Mouse (Mus musculus) inflammation-experienced regulatory T-cells (primary cell): ENCODE measurements around the gene Mrpl28. TPM values are rescaled to one million over a fixed set of nuclear protein-coding genes. Genes with fewer than 3 reads are reported as not detected.

Source experiments
- polyA plus RNA-seq, 2 experiments: library from polyadenylated mRNA; unstranded; fragments of 100-300 nt; shearing (Covaris generic); gene quantifications; one replicate each; pipeline ENCODE4 v1.2.1; 2017

Mrpl28 gene
- polyA plus RNA-seq, result 10 to 100 TPM; 65.8 to 72.4 TPM

GRCm38 (mm10) chr17:26123267-26123684, at the start of gene Mrpl28:
TSS of gene Mrpl28 (plus strand) at chr17:26123500.

DNA sequence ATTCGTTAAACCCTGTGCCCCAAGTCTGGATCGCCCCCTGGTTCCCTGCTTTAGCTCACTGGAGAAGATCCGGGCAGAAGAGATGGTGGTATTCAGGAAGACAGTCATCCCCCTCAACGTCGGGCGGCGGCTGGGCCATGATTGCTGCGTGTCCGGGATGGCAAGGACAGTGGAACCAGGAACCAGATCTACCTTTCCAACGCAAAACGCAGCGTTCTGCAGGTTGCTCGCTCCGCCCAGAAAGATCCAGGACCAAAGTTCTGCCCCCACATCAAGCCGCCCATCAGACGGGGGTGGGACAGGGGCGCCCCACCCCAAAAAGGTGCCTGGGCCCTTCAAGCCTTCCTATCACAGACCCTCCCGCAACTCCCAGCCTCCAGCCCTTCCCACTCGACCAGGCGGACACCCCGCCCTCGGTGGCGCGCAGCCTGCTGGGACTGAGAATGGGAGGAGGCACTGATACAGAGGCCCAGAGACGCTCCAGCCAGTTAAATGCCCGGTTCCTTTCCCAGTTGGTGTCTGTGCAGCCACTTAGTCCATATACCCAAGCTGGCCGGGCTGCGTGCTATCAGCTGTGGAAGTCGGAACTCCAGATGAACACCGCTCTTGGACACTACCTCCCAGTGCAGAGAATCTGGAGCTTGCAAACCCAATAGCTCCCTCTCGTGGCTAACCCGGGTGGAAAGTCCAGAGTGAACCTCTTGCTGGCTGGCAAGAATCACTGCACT, 33.2 kb upstream of the Mrpl28 start, which contains the start of gene Decr2:
Decr2 (minus strand) TSS at position 433 of the 728 bp plus-strand sequence.

DNA sequence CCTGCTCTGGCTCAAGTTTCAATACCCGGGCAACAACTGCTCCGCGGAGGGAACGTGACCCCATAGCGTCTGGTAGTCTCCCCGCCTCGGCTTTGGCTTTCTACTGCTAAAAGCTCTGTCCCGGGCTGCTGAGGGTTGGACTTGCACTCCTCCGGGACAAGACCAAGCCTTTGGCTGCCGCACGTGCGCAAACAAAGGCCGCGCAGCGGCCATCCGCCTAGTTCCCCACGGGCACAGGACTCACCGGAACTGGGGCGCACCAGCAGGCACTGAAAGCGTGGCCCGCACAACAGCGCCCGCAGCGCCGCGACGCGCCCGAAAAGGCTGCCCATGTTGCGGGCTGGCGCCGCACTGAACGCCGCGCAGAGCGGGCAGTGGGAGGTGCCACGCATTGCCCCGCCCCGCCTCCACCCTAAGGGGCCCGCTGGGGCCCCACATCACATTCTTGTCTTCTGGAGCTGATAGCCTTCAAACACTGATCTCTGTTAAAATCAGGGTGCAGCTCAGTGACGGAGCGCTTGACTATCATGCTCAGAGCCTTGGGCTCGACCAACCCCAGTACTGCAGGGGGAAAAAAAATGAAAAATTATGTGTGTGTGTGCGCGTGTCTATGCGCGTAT, 28.1 kb upstream of the Mrpl28 start, which contains the start of gene Nme4:
Nme4 (minus strand) TSS at position 482 of the 620 bp plus-strand sequence.

GRCm38 (mm10) chr17:26113181-26113948, 9.9 kb upstream of the Mrpl28 start, which contains the start of gene Tmem8:
TSS of gene Tmem8 (plus strand) at chr17:26113299.

GRCm38 (mm10) chr17:26138239-26138836, 15.0 kb downstream of the Mrpl28 start, which contains the start of gene Axin1:
TSS of gene Axin1 (plus strand) at chr17:26138688.

Other genes with a start within 250 kb of the Mrpl28 start
- gene Mettl26, start 248.4 kb upstream of the Mrpl28 start, polyA plus RNA-seq, result 10 to 100 TPM; 80.3 to 84.0 TPM
- 1 to 10 TPM; 1.4 to 2.0 TPM for gene Wfikkn1, start 242.6 kb upstream of the Mrpl28 start, polyA plus RNA-seq
- gene Rab40c, start 203.8 kb upstream of the Mrpl28 start, polyA plus RNA-seq, result 10 to 100 TPM; 30.1 to 34.5 TPM
- 10 to 100 TPM; 50.7 to 66.9 TPM for gene Pigq, start 178.6 kb upstream of the Mrpl28 start, polyA plus RNA-seq
- not detected for gene Nhlrc4, start 178.5 kb upstream of the Mrpl28 start, polyA plus RNA-seq
- gene A930017K11Rik, start 170.9 kb upstream of the Mrpl28 start, polyA plus RNA-seq, result not detected
- gene Capn15, start 137.7 kb upstream of the Mrpl28 start, polyA plus RNA-seq, result 10 to 100 TPM; 26.6 to 29.0 TPM
- 10 to 100 TPM; 12.8 to 16.0 TPM for gene Rab11fip3, start 53.9 kb upstream of the Mrpl28 start, polyA plus RNA-seq
- 10 to 100 TPM; 27.4 to 32.9 TPM for gene Decr2, start 33.2 kb upstream of the Mrpl28 start, polyA plus RNA-seq
- 10 to 100 TPM in 1 of 2 experiments, under 1 TPM in 1; 0.90 to 11.4 TPM for gene Nme4, start 27.9 kb upstream of the Mrpl28 start, polyA plus RNA-seq
- gene Tmem8, start 10.2 kb upstream of the Mrpl28 start, polyA plus RNA-seq, result 10 to 100 TPM; 33.9 to 35.3 TPM
- gene Axin1, start 15.2 kb downstream of the Mrpl28 start, polyA plus RNA-seq, result 100 to 1,000 TPM in 1 of 2 experiments, 10 to 100 TPM in 1; 86.4 to 112 TPM
- gene Pdia2, start 75.6 kb downstream of the Mrpl28 start, polyA plus RNA-seq, result 1 to 10 TPM in 1 of 2 experiments, not detected in 1; 1.7 TPM
- 10 to 100 TPM; 10.1 to 13.5 TPM for gene Rgs11, start 79.5 kb downstream of the Mrpl28 start, polyA plus RNA-seq
- under 1 TPM in 1 of 2 experiments, not detected in 1; 0.20 TPM for gene Arhgdig, start 84.3 kb downstream of the Mrpl28 start, polyA plus RNA-seq
- gene Fam234a, start 120.7 kb downstream of the Mrpl28 start, polyA plus RNA-seq, result 10 to 100 TPM; 17.1 to 25.9 TPM
- gene Luc7l, start 129.4 kb downstream of the Mrpl28 start, polyA plus RNA-seq, result 100 to 1,000 TPM in 1 of 2 experiments, 10 to 100 TPM in 1; 91.3 to 149 TPM